Mouse (Mus musculus): ENCODE measurements at regions not wholly inside any gene's neighbourhood (a gene's known extent, or its start where the extent isn't known, plus 50 kb on each side); places are given as distances from the start of the nearest gene placed in this dataset.

- no peak for DNase-seq (ENCODE audit: low spot score)
These were observed 52.5 kb upstream of the Magi1 start for GRCm38 (mm10) chr6:94336168-94336567.
